Mouse (Mus musculus) fibroblast of lung, adult 2 months (primary cell): ENCODE data around the gene Itgb6.
A peak's percentile ranks its signal among the peaks of the same experiment; 100 is the strongest.

ENCODE experiments used
- DNase-seq: peaks from one replicate; pipeline ENCODE4 v3.0.0-alpha.2; 2011; ENCODE audit warnings: low read depth

Itgb6 gene

GRCm38 (mm10) chr2:60722514-60722913, at the start of gene Itgb6:
Gene Itgb6 (minus strand): TSS chr2:60722643.
- DNase-seq = no peak

GRCm38 (mm10) chr2:60766420-60766819, 44.0 kb upstream of the Itgb6 start:
- no peak for DNase-seq

- DNase-seq = no peak
Measured at GRCm38 (mm10) chr2:60756218-60756617, 33.8 kb upstream of the Itgb6 start.

GRCm38 (mm10) chr2:60755101-60755500, 32.7 kb upstream of the Itgb6 start:
- no peak for DNase-seq

- DNase-seq = no peak
Measured at GRCm38 (mm10) chr2:60751274-60751673, 28.8 kb upstream of the Itgb6 start.

GRCm38 (mm10) chr2:60750591-60750990, 28.1 kb upstream of the Itgb6 start:
- DNase-seq = no peak

- DNase-seq = no peak
Measured at GRCm38 (mm10) chr2:60748585-60748984, 26.1 kb upstream of the Itgb6 start.

GRCm38 (mm10) chr2:60747590-60747989, 25.1 kb upstream of the Itgb6 start:
- peak; percentile 48 for DNase-seq

GRCm38 (mm10) chr2:60744674-60745073, 22.2 kb upstream of the Itgb6 start:
- DNase-seq = no peak

GRCm38 (mm10) chr2:60739389-60740137, 17.1 kb upstream of the Itgb6 start:
- DNase-seq = no peak

- DNase-seq = no peak
Measured at GRCm38 (mm10) chr2:60730929-60731328, 8.5 kb upstream of the Itgb6 start.

GRCm38 (mm10) chr2:60730024-60730423, 7.6 kb upstream of the Itgb6 start:
- no peak for DNase-seq

- DNase-seq = no peak
Measured at GRCm38 (mm10) chr2:60728902-60729585, 6.6 kb upstream of the Itgb6 start.

GRCm38 (mm10) chr2:60724660-60725059, 2.2 kb upstream of the Itgb6 start:
- DNase-seq = no peak

- no peak for DNase-seq
Measured at GRCm38 (mm10) chr2:60722967-60723366, 524 bp upstream of the Itgb6 start.

GRCm38 (mm10) chr2:60720906-60721305, 1.5 kb downstream of the Itgb6 start:
- DNase-seq = no peak

- no peak for DNase-seq
Measured at GRCm38 (mm10) chr2:60720205-60720604, 2.2 kb downstream of the Itgb6 start.

- DNase-seq = no peak
Measured at GRCm38 (mm10) chr2:60717348-60717747, 5.1 kb downstream of the Itgb6 start.

GRCm38 (mm10) chr2:60716549-60716948, 5.9 kb downstream of the Itgb6 start:
- DNase-seq = no peak

GRCm38 (mm10) chr2:60715771-60716170, 6.7 kb downstream of the Itgb6 start:
- DNase-seq = no peak

- DNase-seq = no peak
Measured at GRCm38 (mm10) chr2:60714971-60715502, 7.4 kb downstream of the Itgb6 start.

- no peak for DNase-seq
Measured at GRCm38 (mm10) chr2:60714475-60714874, 8.0 kb downstream of the Itgb6 start.

- no peak for DNase-seq
Measured at GRCm38 (mm10) chr2:60713857-60714256, 8.6 kb downstream of the Itgb6 start.
